Mouse (Mus musculus): ENCODE data around the gene Aldh1a3. TPM values are rescaled to one million over a fixed set of nuclear protein-coding genes. Genes with fewer than 3 reads are reported as not detected.
A peak's percentile ranks its signal among the peaks of the same experiment; 100 is the strongest.

Gene Aldh1a3
- polyA plus RNA-seq, 1 experiment from 2014 or later: 9.6 TPM

DNA sequence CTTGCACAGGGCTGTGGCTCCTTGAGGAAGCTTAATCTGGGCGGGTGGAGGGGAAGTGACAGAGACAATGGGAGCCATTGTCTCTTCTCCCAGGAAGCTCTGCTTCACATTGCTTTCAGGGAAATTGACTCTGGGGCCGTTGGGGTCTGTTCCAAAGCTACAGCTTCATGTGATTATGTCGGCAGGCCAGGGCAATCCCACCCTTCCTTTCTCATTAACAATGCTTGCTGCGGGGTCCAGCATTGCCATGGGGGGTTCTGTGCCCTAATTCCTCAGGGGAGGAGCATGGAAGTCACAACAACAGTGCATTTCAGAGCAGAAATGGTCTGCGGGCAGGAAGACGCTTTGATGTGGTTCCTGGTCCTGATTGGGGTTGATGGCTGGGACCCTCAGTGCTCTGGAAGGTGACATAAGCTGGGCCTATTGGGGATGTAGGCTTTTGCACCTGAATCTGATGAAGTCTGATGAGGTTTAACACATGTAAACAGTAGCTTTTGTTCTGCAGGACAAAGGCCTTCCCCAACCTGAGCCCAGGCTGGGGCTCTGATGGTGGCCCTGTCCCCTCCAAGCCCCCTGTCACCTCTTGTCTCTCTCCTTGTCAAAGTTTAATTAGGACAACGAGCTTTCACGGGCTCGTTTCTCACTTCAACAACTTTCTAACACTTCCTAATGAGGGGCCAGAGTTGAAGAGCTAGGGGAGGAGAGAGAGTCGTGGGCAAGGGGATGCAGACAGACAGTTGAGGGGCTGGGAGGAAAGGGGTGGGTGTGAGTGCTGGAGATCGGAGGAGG lies 18.0 kb upstream of the Aldh1a3 start:
- H3K4me3 ChIP-seq (ENCODE audit: low read depth, low read length): no peak overlapping the region
- no peak overlapping the region for H3K27ac ChIP-seq (replicated peaks)
- no peak for TF ChIP-seq CTCF (IDR thresholded peaks at IDR 0.05; ENCODE audit: low read depth)
- TF ChIP-seq EP300 (optimal IDR thresholded peaks at IDR 0.05): no peak
- H3K9ac ChIP-seq (ENCODE audit: low read length): no peak overlapping the region
- ATAC-seq (ENCODE audit: low FRiP score, low TSS enrichment) (no peak), DNase-seq (ENCODE audit: low spot score) (no peak)
- H3K27me3 ChIP-seq (ENCODE audit: control insufficient read depth, insufficient read depth, low read length): no peaks in the 10 kb centered on the region
- H3K36me3 ChIP-seq (ENCODE audit: control insufficient read depth, insufficient read depth, low read length): no peaks in the 10 kb centered on the region
- no peak overlapping the region for H3K4me2 ChIP-seq (replicated peaks; ENCODE audit: low read depth)
- 57% methylated on average over 11 of the region's 11 CpGs for WGBS
- 0 out of 2 replicates have a peak, but pooled peaks cover 2% of the 10 kb centered on the region for H3K4me1 ChIP-seq (replicated peaks; ENCODE audit: control insufficient read depth, insufficient read depth)
- H3K9me3 ChIP-seq (ENCODE audit: control insufficient read depth, low read length): no peaks in the 10 kb centered on the region

DNA sequence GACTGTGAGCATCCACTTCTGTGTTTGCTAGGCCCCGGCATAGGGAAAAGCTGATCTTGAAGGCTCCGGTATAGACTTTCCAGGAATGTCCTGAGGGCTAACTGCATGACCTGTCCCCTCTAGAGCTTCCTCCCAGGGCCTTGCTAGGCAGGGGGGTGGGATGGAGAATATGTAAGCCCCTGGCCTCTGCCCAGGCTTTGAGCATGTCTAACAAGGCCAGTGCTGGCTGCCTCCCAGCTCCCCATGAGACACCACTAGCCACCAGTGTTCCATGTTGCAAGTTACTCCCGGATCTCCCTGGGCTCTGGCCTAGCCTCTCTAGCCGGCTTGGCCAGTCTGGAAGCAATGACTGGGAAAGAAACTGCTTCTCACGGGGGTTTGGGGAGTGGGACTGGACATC lies 17.4 kb upstream of the Aldh1a3 start:
- Histone ChIP-seq H3K4me1 (replicated peaks; ENCODE audit: control insufficient read depth, insufficient read depth) (no peaks in the 10 kb centered on the region), H3K27me3 (ENCODE audit: control insufficient read depth, insufficient read depth, low read length) (no peaks in the 10 kb centered on the region), H3K9ac (ENCODE audit: low read length) (no peak overlapping the region), H3K4me2 (replicated peaks; ENCODE audit: low read depth) (no peak overlapping the region), H3K36me3 (ENCODE audit: control insufficient read depth, insufficient read depth, low read length) (no peaks in the 10 kb centered on the region), H3K4me3 (ENCODE audit: low read depth, low read length) (no peak overlapping the region), H3K27ac (replicated peaks) (no peak overlapping the region), H3K9me3 (ENCODE audit: control insufficient read depth, low read length) (no peaks in the 10 kb centered on the region)
- no peak for ATAC-seq (ENCODE audit: low FRiP score, low TSS enrichment)
- DNase-seq (ENCODE audit: low spot score): no peak
- 71% methylated on average over 5 of the region's 5 CpGs for WGBS
- TF ChIP-seq CTCF (IDR thresholded peaks at IDR 0.05; ENCODE audit: low read depth) (no peak), EP300 (optimal IDR thresholded peaks at IDR 0.05) (no peak)

DNA sequence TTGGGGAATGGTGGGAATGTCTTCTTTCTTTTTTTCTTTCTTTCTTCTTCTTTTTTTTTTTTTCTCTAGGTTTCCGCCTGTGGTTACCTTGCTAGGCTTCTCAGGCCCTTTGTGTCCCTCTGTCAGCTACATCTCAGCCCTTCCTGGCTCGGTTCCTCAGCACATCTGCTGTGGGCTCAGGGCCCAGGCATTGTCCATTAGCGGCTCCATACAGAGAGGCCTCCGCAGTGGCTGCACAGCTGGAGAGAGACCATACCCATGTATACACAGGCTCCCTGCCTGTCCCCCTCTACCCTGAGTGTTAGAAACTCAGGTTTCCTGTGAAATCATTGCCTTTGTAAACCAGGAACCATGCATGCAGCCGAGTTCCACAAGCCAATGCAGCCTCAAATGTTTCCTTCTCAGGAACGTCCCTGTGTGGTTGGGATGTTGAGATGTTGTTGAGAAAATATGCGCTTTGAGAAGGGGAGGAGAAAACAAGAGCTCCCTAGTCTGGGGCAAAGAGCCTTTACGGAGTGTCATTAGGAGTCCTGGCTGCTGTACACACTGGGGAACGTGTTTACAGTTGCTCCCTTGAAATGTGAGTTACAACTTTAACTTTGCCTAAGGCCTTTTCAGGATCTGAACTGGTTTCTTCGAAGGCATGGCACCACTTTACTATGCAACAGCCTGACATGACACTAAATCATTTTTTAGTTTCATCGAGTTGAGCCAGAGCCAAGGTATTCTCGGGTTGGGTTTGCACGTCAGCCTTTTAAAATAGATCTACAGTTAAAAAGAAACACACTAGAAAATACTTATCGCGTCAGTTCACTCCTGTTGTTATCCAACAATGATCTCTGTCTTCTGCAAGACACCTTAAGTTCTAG lies 15.4 kb upstream of the Aldh1a3 start:
- no peaks in the 10 kb centered on the region for H3K9me3 ChIP-seq (ENCODE audit: control insufficient read depth, low read length)
- 36% methylated on average over 15 of the region's 15 CpGs for WGBS
- no peak overlapping the region for H3K9ac ChIP-seq (ENCODE audit: low read length)
- H3K36me3 ChIP-seq (ENCODE audit: control insufficient read depth, insufficient read depth, low read length): no peaks in the 10 kb centered on the region
- DNase-seq (ENCODE audit: low spot score) (no peak), ATAC-seq (ENCODE audit: low FRiP score, low TSS enrichment) (peak; percentile 62; the same call in 1 of the 2 replicates)
- no peak overlapping the region for H3K4me3 ChIP-seq (ENCODE audit: low read depth, low read length)
- H3K4me2 ChIP-seq (replicated peaks; ENCODE audit: low read depth): no peak overlapping the region
- TF ChIP-seq CTCF (IDR thresholded peaks at IDR 0.05; ENCODE audit: low read depth): no peak
- H3K27me3 ChIP-seq (ENCODE audit: control insufficient read depth, insufficient read depth, low read length): no peaks in the 10 kb centered on the region
- H3K27ac ChIP-seq (replicated peaks): peak overlapping the region; percentile 69
- no peaks in the 10 kb centered on the region for H3K4me1 ChIP-seq (replicated peaks; ENCODE audit: control insufficient read depth, insufficient read depth)

GRCm38 (mm10) chr7:66438787-66439669 lies 11.7 kb upstream of the Aldh1a3 start:
- Histone ChIP-seq H3K27ac (replicated peaks) (no peak overlapping the region), H3K4me2 (replicated peaks; ENCODE audit: low read depth) (no peak overlapping the region), H3K4me3 (ENCODE audit: low read depth, low read length) (no peak overlapping the region), H3K9ac (ENCODE audit: low read length) (no peak overlapping the region), H3K9me3 (ENCODE audit: control insufficient read depth, low read length) (no peaks in the 10 kb centered on the region), H3K4me1 (replicated peaks; ENCODE audit: control insufficient read depth, insufficient read depth) (0 out of 2 replicates have a peak, but pooled peaks cover 2% of the 10 kb centered on the region), H3K36me3 (ENCODE audit: control insufficient read depth, insufficient read depth, low read length) (no peaks in the 10 kb centered on the region), H3K27me3 (ENCODE audit: control insufficient read depth, insufficient read depth, low read length) (no peaks in the 10 kb centered on the region)
- no peak for TF ChIP-seq EP300 (optimal IDR thresholded peaks at IDR 0.05)
- no peak for TF ChIP-seq CTCF (IDR thresholded peaks at IDR 0.05; ENCODE audit: low read depth)
- WGBS: 54% methylated on average over 12 of the region's 12 CpGs
- ATAC-seq (ENCODE audit: low FRiP score, low TSS enrichment) (no peak), DNase-seq (ENCODE audit: low spot score) (no peak)

DNA sequence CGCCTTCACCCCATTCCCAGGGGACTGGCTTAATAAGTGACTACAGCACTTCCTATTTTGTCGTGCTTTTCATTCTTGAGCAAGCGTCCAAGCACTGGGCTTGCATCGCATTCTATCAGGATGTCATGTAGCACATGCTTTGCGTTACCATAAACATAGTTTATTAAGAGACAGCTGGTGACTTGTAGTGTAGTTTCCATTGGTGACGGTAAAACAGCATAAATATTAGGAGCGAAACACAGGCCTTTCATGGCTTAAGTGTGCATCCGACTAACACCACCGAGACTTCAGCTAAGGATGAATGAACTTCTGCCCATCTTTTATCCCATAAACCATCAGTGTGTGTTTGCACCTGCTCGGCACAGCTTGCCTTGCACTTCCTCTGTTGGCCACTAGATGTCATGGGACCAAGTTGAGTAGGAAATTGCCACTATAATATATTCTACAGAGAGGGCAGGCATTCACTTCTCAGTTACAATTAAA lies 7.2 kb upstream of the Aldh1a3 start:
- no peaks in the 10 kb centered on the region for H3K9me3 ChIP-seq (ENCODE audit: control insufficient read depth, low read length)
- no peak overlapping the region for H3K4me2 ChIP-seq (replicated peaks; ENCODE audit: low read depth)
- DNase-seq (ENCODE audit: low spot score) (peak; percentile 72), ATAC-seq (ENCODE audit: low FRiP score, low TSS enrichment) (no peak; the same call in 1 of the 2 replicates)
- TF ChIP-seq CTCF (IDR thresholded peaks at IDR 0.05; ENCODE audit: low read depth): peak; percentile 94
- TF ChIP-seq EP300 (optimal IDR thresholded peaks at IDR 0.05): no peak
- H3K4me3 ChIP-seq (ENCODE audit: low read depth, low read length): no peak overlapping the region
- H3K9ac ChIP-seq (ENCODE audit: low read length): no peak overlapping the region
- no peaks in the 10 kb centered on the region for H3K27me3 ChIP-seq (ENCODE audit: control insufficient read depth, insufficient read depth, low read length)
- WGBS: 26% methylated on average over 10 of the region's 10 CpGs
- H3K4me1 ChIP-seq (replicated peaks; ENCODE audit: control insufficient read depth, insufficient read depth): 0 out of 2 replicates have a peak, but pooled peaks cover 2% of the 10 kb centered on the region
- no peaks in the 10 kb centered on the region for H3K36me3 ChIP-seq (ENCODE audit: control insufficient read depth, insufficient read depth, low read length)
- H3K27ac ChIP-seq (replicated peaks): no peak overlapping the region

All from stomach, postnatal 0 days (tissue).